In genomic region chr12:85295506-85295905, GRCm38 (mm10) we compare ENCODE assay signal across 31 mouse cellular contexts.
"Had no signal": no experiment of that assay in that cellular context is flagged by ENCODE, and none has a peak within 500 bp of the region (broad histone marks: within the 10 kb centered on the region; RNA-seq: fewer than 3 reads in every experiment).

No protein-coding gene starts in this region.

- H3K27me3 ChIP-seq: heart, embryonic 15.5 days; hindbrain, embryonic 13.5 days; hindbrain, embryonic 15.5 days; intestine, embryonic 15.5 days had no signal

- H3K4me3 ChIP-seq: heart, adult 2 months; heart, embryonic 10.5 days; heart, embryonic 12.5 days; heart, embryonic 13.5 days; heart, embryonic 15.5 days; hindbrain, embryonic 10.5 days; hindbrain, embryonic 12.5 days; hindbrain, embryonic 13.5 days; hindbrain, embryonic 15.5 days; intestine, embryonic 15.5 days; layer of hippocampus, adult 2 months; left cerebral cortex, adult 2 months had no signal

- H3K36me3 ChIP-seq: intestine, embryonic 15.5 days had no signal

- H3K9ac ChIP-seq: heart, embryonic 12.5 days; heart, embryonic 13.5 days; heart, embryonic 15.5 days; hindbrain, embryonic 12.5 days; hindbrain, embryonic 13.5 days; hindbrain, embryonic 14.5 days; hindbrain, embryonic 15.5 days; intestine, embryonic 15.5 days had no signal

- H3K27ac ChIP-seq: heart, adult 2 months; heart, embryonic 10.5 days; heart, embryonic 13.5 days; heart, embryonic 15.5 days; hindbrain, embryonic 10.5 days; hindbrain, embryonic 12.5 days; hindbrain, embryonic 13.5 days; hindbrain, embryonic 14.5 days; hindbrain, embryonic 15.5 days; hindbrain, postnatal 0 days; intestine, embryonic 15.5 days; kidney, postnatal 0 days; layer of hippocampus, adult 2 months; left cerebral cortex, adult 2 months had no signal

- H3K4me2 ChIP-seq: heart, embryonic 11.5 days; heart, embryonic 12.5 days; heart, embryonic 13.5 days; heart, embryonic 15.5 days; hindbrain, embryonic 12.5 days; hindbrain, embryonic 13.5 days; hindbrain, embryonic 14.5 days; hindbrain, embryonic 15.5 days; intestine, embryonic 15.5 days had no signal

- H3K4me1 ChIP-seq: hindbrain, embryonic 10.5 days; hindbrain, embryonic 12.5 days; hindbrain, embryonic 13.5 days; hindbrain, embryonic 15.5 days had no signal

- H3K9me3 ChIP-seq: heart, embryonic 15.5 days; hindbrain, embryonic 12.5 days; hindbrain, embryonic 15.5 days; intestine, embryonic 15.5 days had no signal

- ATAC-seq: hindbrain, embryonic 16.5 days; hindbrain, postnatal 0 days; inflammation-experienced regulatory T-cells, adult 6 months; intestine, embryonic 15.5 days; intestine, embryonic 16.5 days; intestine, postnatal 0 days had no signal

- DNase-seq: heart, adult 2 months; heart, postnatal 10 days; heart, postnatal 14 days; heart, postnatal 36 days; heart, postnatal 4 days; kidney, adult 18-20 months; kidney, adult 8-10 months; kidney, postnatal 10 days; kidney, postnatal 14 days; kidney, postnatal 25 days; layer of hippocampus, adult 9-11 months; layer of hippocampus, postnatal 36 days had no signal
